Mouse (Mus musculus) midbrain, embryonic 16.5 days (tissue): ENCODE measurements around the gene Uqcc1. TPM values are rescaled to one million over a fixed set of nuclear protein-coding genes. Genes with fewer than 3 reads are reported as not detected.

Experiments
- ATAC-seq: fragments of 200-750 bp; cut with Nextera tagmentation; 2 replicates; pipeline ENCODE4 v1.8.0; 2017; ENCODE audit warnings: moderate TSS enrichment
- H3K27ac ChIP-seq: fragments of 300-500 bp; sonication (generic); 2 replicates; pipeline ENCODE4 v1.5.1; 2014; ENCODE audit warnings: mild to moderate bottlenecking, low read length, mixed read lengths
- H3K27me3 ChIP-seq: fragments of 300-500 bp; sonication (generic); 2 replicates; pipeline ENCODE4 v1.6.1; 2014; ENCODE audit warnings: low read depth, low read length, mixed read lengths; ENCODE audit not compliant: control insufficient read depth, insufficient read depth
- H3K36me3 ChIP-seq: fragments of 300-500 bp; sonication (generic); 2 replicates; pipeline ENCODE4 v1.6.1; 2014; ENCODE audit warnings: mild to moderate bottlenecking, low read length, moderate library complexity, mixed read lengths; ENCODE audit not compliant: control insufficient read depth, insufficient read depth
- H3K4me1 ChIP-seq: fragments of 300-500 bp; sonication (generic); 2 replicates; pipeline ENCODE4 v1.6.1; 2014; ENCODE audit warnings: mild to moderate bottlenecking, low read length, mixed read lengths; ENCODE audit not compliant: control insufficient read depth, insufficient read depth
- H3K4me2 ChIP-seq: fragments of 300-500 bp; sonication (generic); 2 replicates; pipeline ENCODE4 v1.6.1; 2014; ENCODE audit warnings: mild to moderate bottlenecking, low read length, mixed read lengths
- H3K4me3 ChIP-seq: fragments of 300-500 bp; sonication (generic); 2 replicates; pipeline ENCODE4 v1.5.1; 2014; ENCODE audit warnings: low read depth, mild to moderate bottlenecking, low read length, moderate library complexity, mixed read lengths
- H3K9ac ChIP-seq: fragments of 300-500 bp; sonication (generic); 2 replicates; pipeline ENCODE4 v1.6.1; 2014; ENCODE audit warnings: low read depth, low read length, mixed read lengths
- H3K9me3 ChIP-seq: fragments of 300-500 bp; sonication (generic); replicated peaks from 2 replicates; pipeline ENCODE4 v1.6.1; 2014; ENCODE audit warnings: mild to moderate bottlenecking, low read length, mixed read lengths; ENCODE audit not compliant: control insufficient read depth, poor library complexity, severe bottlenecking
- WGBS: fragments of 180-500 bp; shearing (Covaris S2); extraction: QIAGEN DNeasy Blood & Tissue Kit; methylation state at CpG from one replicate; pipeline ENCODE4 v1.1.7; 2014; 5-methylcytosine and 5-hydroxymethylcytosine counted together
- polyA plus RNA-seq: library from polyadenylated mRNA; unstranded; fragments of >200 nt; fragmentation: Nextera tagmentation; extraction: Ambion mirVana; gene quantifications from 2 replicates; pipeline ENCODE4 v1.2.1, GENCODE M21; 2015

Gene Uqcc1
- polyA plus RNA-seq, 1 experiment from 2014 or later, result 63.3 TPM

DNA sequence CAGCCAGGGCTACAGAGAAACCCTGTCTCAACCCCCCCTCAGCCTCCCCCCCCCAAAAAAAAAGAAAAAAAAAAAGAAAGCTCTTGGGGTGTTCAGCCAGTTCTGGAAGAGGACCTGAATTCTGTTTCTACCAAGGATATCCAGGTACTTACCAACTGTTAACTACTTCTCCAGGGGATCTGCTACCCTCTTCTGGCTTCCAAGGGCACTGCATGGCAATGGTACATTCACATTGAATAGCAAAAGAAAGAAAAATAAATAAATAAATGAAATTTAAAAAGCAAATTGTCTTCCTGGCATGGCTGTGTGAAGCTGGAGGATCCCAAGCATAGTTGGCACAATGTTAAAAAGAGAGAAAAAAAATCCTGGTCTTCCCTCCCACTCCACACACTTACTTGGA lies 21.9 kb upstream of the Uqcc1 start:
- ATAC-seq, result no peak

DNA sequence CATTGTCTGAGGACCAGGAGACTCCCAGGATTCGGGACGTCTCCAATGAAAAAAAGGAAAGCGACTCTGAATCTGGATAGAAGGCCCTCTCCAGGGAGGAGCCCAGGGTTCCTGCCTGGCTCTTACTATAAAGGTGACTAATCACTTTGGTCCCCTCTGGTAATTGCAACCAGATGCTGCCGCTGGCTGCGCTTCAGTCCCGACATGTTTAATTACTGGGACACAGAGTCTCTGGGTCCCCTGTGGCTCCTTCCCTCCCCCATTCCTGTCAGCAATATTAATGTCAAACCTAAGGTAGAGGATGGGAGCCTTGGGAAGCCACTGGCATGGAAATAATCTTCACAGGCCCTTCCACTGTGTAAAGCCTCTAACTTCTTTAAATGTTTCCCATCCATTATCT lies 19.3 kb upstream of the Uqcc1 start:
- Histone ChIP-seq H3K9ac (no peak overlapping the region), H3K4me2 (no peak overlapping the region), H3K4me3 (no peak overlapping the region), H3K27ac (no peak overlapping the region), H3K36me3 (no peaks in the 10 kb centered on the region), H3K9me3 (no peaks in the 10 kb centered on the region), H3K27me3 (no peaks in the 10 kb centered on the region), H3K4me1 (0 out of 2 replicates have a peak, but pooled peaks cover 4% of the 10 kb centered on the region)
- 28% methylated on average over 6 of the region's 6 CpGs for WGBS
- ATAC-seq, result no peak

More for the DNA sequence above, 21.9 kb upstream of the Uqcc1 start:
- H3K36me3 ChIP-seq, result no peaks in the 10 kb centered on the region
- no peak overlapping the region for H3K4me2 ChIP-seq
- H3K4me1 ChIP-seq, result peaks cover under 1% of the 10 kb centered on the region
- H3K27me3 ChIP-seq, result no peaks in the 10 kb centered on the region
- H3K9ac ChIP-seq, result no peak overlapping the region
- no peak overlapping the region for H3K4me3 ChIP-seq
- H3K9me3 ChIP-seq, result no peaks in the 10 kb centered on the region
- no peak overlapping the region for H3K27ac ChIP-seq

DNA sequence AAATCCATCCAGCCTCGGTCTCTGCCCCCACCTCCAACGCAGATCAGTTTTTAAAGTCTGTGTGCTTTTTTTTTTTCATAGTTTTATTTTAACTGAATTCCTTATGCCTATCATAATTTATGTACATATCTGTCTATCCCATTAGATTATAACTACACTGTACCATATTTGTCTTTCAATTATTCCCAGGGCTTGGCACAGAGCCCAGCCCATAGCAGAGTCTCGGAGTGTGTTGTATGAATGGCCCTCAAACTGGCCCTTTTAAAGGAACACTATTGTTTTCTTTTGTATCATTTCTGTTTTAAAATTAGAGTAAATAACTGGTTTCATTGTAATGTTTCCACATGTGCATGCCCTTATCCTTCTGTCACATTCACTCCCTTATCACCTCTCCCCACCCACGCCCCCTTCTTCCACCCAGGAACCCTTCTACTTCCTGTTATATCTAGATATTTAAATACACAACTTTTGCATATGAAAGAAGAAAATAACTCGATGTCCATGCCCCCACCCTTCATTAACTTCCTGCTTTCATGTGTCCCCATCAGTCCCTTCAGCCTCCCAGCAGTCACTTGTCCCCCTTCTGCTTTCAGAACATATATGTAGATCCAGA lies 17.4 kb upstream of the Uqcc1 start:
- no peak overlapping the region for H3K4me2 ChIP-seq
- H3K9ac ChIP-seq, result no peak overlapping the region
- H3K27ac ChIP-seq, result no peak overlapping the region
- H3K9me3 ChIP-seq, result no peaks in the 10 kb centered on the region
- ATAC-seq, result no peak
- H3K4me3 ChIP-seq, result no peak overlapping the region
- H3K36me3 ChIP-seq, result no peaks in the 10 kb centered on the region
- H3K4me1 ChIP-seq, result peaks cover 11% of the 10 kb centered on the region
- H3K27me3 ChIP-seq, result no peaks in the 10 kb centered on the region
- WGBS, result 64% methylated on average over 5 of the region's 5 CpGs

DNA sequence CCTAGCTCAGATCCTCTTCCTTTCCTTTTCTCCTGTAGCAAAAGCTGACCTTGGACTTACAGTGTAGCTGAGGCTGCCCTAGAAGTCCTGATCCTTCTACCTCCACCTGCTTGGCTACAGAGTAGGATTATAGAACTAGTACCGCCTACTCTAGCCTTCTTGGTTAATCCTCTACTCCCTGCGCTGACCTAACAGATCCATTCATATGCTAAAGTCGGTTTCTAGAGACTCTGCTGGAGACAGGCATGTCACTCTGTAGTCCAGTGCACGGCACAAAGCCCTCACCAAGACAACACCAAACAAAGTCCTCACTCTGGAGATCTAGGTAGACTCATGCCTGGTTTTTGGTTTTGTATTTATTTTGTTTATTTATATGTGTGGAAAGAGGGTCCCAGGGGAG lies 16.4 kb upstream of the Uqcc1 start:
- no peak overlapping the region for H3K4me3 ChIP-seq
- peaks cover 11% of the 10 kb centered on the region for H3K4me1 ChIP-seq
- no peak overlapping the region for H3K4me2 ChIP-seq
- no peaks in the 10 kb centered on the region for H3K27me3 ChIP-seq
- no peak for ATAC-seq
- 4% methylated on average over 4 of the region's 4 CpGs for WGBS
- H3K36me3 ChIP-seq, result no peaks in the 10 kb centered on the region
- H3K9me3 ChIP-seq, result no peaks in the 10 kb centered on the region
- no peak overlapping the region for H3K9ac ChIP-seq
- no peak overlapping the region for H3K27ac ChIP-seq

DNA sequence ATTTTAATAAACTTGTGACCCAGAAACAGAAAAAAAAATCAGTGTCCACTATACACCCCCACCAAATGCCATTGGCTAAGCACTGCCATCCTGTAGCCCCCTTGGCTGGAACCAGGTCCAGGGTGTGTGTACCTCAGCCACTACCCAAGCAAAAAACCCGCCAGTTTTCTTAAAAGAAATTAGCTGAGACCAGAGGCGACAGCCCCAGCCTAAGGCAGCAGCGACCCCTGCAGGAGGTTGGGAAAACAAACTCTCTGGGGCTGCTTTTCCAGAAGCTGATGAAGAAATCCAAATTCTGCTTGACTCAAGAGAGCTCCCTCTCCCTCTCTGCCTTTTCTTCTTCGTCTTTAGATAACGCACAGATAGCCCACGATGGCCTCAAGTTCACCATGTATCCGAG lies 16.0 kb upstream of the Uqcc1 start:
- Histone ChIP-seq H3K9ac (no peak overlapping the region), H3K27me3 (no peaks in the 10 kb centered on the region), H3K4me2 (no peak overlapping the region)

DNA sequence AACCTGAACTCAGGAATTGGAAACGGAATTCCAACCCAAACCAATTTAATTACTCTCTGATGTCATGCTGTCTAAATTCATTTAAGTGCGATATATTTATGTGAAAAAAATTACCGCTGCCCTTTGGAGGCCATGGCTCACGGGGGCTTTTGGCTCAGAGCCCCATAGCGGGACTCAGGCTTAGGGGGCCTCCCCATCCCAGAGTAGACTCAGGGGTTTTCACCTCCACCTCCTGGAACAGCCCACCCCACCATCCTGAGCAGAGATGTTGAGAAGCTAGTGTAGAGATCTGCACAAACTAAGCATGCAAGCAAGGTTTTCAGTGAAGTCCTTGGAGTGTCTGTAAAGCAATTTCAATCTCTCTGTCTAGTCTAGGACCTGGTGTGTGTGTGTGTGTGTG lies 15.5 kb upstream of the Uqcc1 start:
- Histone ChIP-seq H3K9ac (no peak overlapping the region), H3K4me3 (no peak overlapping the region), H3K9me3 (no peaks in the 10 kb centered on the region), H3K27ac (no peak overlapping the region), H3K4me2 (no peak overlapping the region), H3K27me3 (no peaks in the 10 kb centered on the region), H3K4me1 (peaks cover 11% of the 10 kb centered on the region), H3K36me3 (no peaks in the 10 kb centered on the region)
- 45% methylated on average over 5 of the region's 5 CpGs for WGBS
- ATAC-seq, result no peak

More for the DNA sequence above, 16.0 kb upstream of the Uqcc1 start:
- ATAC-seq, result no peak
- H3K4me1 ChIP-seq, result peaks cover 11% of the 10 kb centered on the region
- WGBS, result 2% methylated on average over 7 of the region's 7 CpGs
- no peak overlapping the region for H3K27ac ChIP-seq
- no peaks in the 10 kb centered on the region for H3K36me3 ChIP-seq
- no peak overlapping the region for H3K4me3 ChIP-seq
- H3K9me3 ChIP-seq, result no peaks in the 10 kb centered on the region

DNA sequence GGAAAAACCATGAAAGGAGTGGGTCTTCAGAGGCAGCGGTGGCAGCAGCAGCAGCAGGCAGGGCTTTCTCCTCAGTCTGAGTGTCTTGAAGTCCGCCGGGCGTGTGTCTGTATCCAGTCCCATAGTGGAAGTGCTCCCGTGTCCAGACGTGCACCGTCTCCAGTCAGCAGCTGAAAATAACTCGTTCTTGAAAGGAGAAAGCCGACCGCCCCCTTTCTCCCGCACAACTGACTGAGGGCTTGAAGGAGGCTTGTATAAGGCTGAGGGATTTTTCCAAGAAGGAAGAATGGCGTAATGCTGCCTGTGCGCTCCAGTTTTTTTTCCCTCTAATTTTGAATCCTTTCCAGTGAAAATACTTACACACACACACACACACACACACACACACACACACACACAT lies 15.0 kb upstream of the Uqcc1 start, which contains the start of gene Gdf5:
Gdf5 (minus strand) TSS at position 244 of the 400 bp plus-strand sequence.
- Histone ChIP-seq H3K36me3 (no peaks in the 10 kb centered on the region), H3K27me3 (no peaks in the 10 kb centered on the region), H3K4me3 (no peak within 1 kb of the TSS), H3K9me3 (no peaks in the 10 kb centered on the region), H3K9ac (peak within 1 kb of the TSS; percentile 23; the same call in 1 of the 2 replicates), H3K4me2 (peak within 1 kb of the TSS; percentile 15), H3K4me1 (peaks cover 11% of the 10 kb centered on the region), H3K27ac (no peak within 1 kb of the TSS)
- no peak for ATAC-seq
- WGBS, result 34% methylated on average over 13 of the region's 13 CpGs

DNA sequence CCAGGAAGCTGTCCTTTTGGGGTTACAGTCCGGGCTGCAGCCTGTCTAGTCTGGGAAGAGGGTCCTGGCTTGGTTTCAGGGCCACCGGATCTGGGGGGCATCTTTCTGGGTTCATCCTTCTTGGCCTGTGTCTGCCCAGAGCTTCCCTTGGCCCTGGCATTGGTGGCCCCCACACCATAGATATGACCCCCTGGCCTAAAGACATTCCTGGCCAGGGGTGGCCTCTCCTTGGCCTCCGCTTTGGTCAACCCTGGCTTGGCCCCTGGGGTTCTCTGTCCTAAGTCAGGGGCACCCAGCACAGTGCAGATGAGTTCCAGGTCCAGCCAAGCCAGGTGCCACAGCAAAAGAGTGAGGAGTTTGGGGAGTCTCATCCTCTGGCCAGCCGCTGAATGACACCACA lies 14.6 kb upstream of the Uqcc1 start:
- Histone ChIP-seq H3K9me3 (no peaks in the 10 kb centered on the region), H3K4me3 (no peak overlapping the region), H3K4me1 (peaks cover 11% of the 10 kb centered on the region), H3K4me2 (peak overlapping the region; percentile 15), H3K9ac (peak overlapping the region; percentile 23; the same call in 1 of the 2 replicates), H3K27ac (no peak overlapping the region), H3K36me3 (no peaks in the 10 kb centered on the region), H3K27me3 (no peaks in the 10 kb centered on the region)
- no peak for ATAC-seq
- WGBS, result 80% methylated on average over 4 of the region's 4 CpGs

DNA sequence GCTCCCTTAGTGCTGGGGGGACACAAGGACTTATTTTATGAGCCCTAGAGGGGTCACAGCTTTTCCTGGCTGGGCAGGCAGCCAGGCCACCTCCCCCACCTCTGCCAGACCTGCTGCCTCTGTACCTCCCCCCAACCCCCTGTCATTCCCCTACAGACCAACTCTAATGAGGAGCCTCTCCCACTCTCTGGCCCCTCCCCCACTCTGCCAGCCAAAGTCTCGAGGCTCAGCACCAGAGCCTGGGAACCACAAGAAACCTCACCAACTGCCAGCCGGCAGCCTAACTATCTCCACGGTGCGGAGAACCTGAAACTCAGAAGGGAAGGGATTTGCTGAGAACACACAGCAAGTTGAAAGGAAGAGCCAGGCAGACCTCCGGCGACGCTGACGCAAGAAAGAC lies 13.4 kb upstream of the Uqcc1 start:
- peak overlapping the region; percentile 27 for H3K4me2 ChIP-seq
- H3K4me3 ChIP-seq, result no peak overlapping the region
- H3K9me3 ChIP-seq, result no peaks in the 10 kb centered on the region
- H3K27me3 ChIP-seq, result no peaks in the 10 kb centered on the region
- no peaks in the 10 kb centered on the region for H3K36me3 ChIP-seq
- peaks cover 11% of the 10 kb centered on the region for H3K4me1 ChIP-seq
- WGBS, result 4% methylated on average over 8 of the region's 8 CpGs
- ATAC-seq, result no peak
- H3K9ac ChIP-seq, result 0 out of 2 replicates have a peak overlapping the region, but pooled peaks have one; percentile 3
- no peak overlapping the region for H3K27ac ChIP-seq
